Mouse (Mus musculus): ENCODE results near the gene Adgre5. TPM values are rescaled to one million over a fixed set of nuclear protein-coding genes. Genes with fewer than 3 reads are reported as not detected.

Gene Adgre5
- polyA plus RNA-seq, 1 experiment, result 0.35 TPM

DNA sequence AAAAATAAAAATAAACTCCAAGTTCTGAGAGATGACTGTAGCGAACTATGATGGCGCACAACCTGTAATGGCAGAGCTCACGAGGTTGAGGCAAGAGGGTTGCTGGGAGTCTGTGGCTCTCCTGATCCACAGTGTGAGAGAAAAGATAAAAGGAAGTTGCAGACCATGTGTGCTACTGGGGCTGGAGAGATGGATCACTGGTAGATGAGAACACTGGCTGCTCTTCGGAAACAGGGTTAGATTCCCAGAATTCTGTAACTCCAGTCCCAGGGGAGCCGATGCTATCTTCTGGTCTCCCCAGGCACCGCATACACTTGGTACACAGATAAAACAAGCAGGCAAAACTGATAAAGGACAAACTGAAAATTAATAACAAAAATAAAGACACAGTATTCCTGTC, 1.8 kb upstream of the Adgre5 start:
- no peaks in the 10 kb centered on the region for H3K36me3 ChIP-seq (ENCODE audit: control insufficient read depth)
- H3K4me1 ChIP-seq (ENCODE audit: control insufficient read depth), result peaks cover 47% of the 10 kb centered on the region
- H3K4me3 ChIP-seq (replicated peaks), result no peak overlapping the region
- TF ChIP-seq GATA1 (IDR thresholded peaks at IDR 0.05; ENCODE audit: low read length) (no peak), TAL1 (IDR thresholded peaks at IDR 0.05; ENCODE audit: low read length) (no peak)
- no peaks in the 10 kb centered on the region for H3K9me3 ChIP-seq (ENCODE audit: control insufficient read depth, low read length)
- H3K27me3 ChIP-seq (ENCODE audit: control insufficient read depth), result peaks cover 17% of the 10 kb centered on the region

DNA sequence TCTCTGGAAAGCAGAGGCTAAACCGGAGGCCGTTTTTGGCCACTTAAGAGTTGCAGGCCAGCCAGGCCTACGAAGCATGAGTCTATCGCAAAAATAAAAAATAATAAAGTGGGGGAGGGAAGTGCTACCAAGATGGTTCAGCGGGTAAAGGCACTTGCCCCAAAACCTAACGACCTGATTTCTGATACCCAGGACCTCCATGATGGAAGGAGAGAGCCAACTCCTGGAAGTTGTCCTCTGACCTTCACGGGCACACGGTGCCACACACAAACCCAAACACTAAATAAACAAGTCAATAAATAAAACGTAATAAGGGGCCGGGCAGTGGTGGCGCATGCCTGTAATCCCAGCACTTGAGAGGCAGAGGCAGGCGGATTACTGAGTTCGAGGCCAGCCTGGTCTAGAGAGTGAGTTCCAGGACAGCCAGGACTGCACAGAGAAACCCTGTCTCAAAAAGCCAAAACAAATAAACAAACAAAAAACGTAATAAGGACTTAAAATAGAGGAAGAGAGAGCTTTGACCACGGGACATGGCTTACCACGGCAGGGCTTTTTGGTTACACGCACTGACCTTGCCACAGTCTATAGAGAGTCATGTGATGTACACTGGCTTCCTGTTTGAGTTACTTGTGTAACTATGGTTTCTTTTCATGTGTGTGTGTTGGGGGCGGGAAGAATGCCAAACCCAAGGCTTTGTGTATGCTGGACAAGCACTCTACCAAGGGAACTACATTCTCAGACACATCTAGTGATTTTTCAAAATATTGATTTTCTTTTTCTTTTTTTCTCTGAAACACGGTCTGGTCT, 926 bp upstream of the Adgre5 start:
- Histone ChIP-seq H3K4me1 (ENCODE audit: control insufficient read depth) (peaks cover 40% of the 10 kb centered on the region), H3K4me3 (replicated peaks) (peak overlapping the region; percentile 66), H3K9me3 (ENCODE audit: control insufficient read depth, low read length) (peaks cover 3% of the 10 kb centered on the region), H3K27me3 (ENCODE audit: control insufficient read depth) (peaks cover 8% of the 10 kb centered on the region), H3K36me3 (ENCODE audit: control insufficient read depth) (no peaks in the 10 kb centered on the region; the same call in 1 of the 2 replicates)
- TF ChIP-seq GATA1 (IDR thresholded peaks at IDR 0.05; ENCODE audit: low read length), result no peak
- TF ChIP-seq TAL1 (IDR thresholded peaks at IDR 0.05; ENCODE audit: low read length), result no peak

DNA sequence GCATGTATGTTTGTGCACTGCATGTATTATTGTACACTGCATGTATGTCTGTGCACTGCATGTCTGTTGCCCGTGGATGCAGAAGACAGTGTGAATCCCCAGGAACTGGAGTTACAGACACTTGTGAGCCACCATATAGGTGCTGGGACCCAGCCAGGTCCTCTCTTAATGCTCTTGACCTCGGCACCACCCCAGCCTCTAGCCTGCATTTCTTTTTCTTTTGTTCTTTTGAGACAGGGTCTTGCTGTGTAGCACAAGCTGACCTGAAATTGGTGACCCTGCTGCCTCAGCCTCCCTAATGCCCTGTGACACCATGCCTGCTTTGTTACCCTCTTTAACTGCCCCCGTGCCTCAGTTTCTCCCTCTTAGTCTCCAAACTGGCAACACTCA, 545 bp downstream of the Adgre5 start:
- Histone ChIP-seq H3K4me1 (ENCODE audit: control insufficient read depth) (peaks cover 40% of the 10 kb centered on the region), H3K9me3 (ENCODE audit: control insufficient read depth, low read length) (peaks cover 8% of the 10 kb centered on the region), H3K36me3 (ENCODE audit: control insufficient read depth) (peaks cover 4% of the 10 kb centered on the region; the same call in 1 of the 2 replicates), H3K27me3 (ENCODE audit: control insufficient read depth) (no peaks in the 10 kb centered on the region; the same call in 1 of the 2 replicates), H3K4me3 (replicated peaks) (peak overlapping the region; percentile 66)
- TF ChIP-seq TAL1 (IDR thresholded peaks at IDR 0.05; ENCODE audit: low read length) (no peak), GATA1 (IDR thresholded peaks at IDR 0.05; ENCODE audit: low read length) (no peak)

DNA sequence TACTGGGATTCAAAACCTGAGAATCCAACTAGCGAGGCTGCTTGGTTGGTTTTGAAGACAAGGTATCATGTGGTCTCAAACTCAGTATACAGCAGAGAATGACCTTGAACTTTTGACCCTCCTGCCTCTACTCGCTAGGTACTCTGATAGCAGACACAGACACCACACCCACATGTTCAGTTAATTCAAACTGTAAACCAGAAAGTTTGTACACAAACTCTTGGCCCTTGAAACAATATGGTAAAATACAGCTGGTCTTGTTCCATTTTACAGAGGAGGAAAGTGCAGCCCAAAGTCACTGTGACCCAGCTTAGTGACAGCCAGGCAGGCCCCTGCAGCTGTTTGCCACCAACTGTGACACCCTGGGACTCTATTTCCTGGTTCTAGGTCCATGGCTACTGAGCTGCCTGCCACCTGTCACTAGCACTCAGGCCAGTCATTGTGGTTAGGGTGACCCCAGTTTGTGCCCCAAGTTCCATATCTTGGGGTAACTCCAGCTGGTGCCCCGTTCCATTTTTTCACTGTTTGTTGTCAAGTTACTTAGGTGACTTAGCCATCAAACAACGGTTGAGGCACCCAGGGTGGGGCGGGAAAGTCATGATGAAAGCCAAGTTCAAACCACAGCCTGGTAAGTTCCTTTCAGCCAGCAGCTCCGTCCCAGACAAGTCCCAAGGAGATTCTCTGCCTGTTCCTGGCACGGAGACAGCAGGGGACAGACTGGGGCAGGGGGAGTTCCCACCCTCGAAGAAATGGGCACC, 1.2 kb downstream of the Adgre5 start:
- TF ChIP-seq GATA1 (IDR thresholded peaks at IDR 0.05; ENCODE audit: low read length) (no peak), TAL1 (IDR thresholded peaks at IDR 0.05; ENCODE audit: low read length) (no peak)
- H3K4me1 ChIP-seq (ENCODE audit: control insufficient read depth), result peaks cover 40% of the 10 kb centered on the region
- H3K4me3 ChIP-seq (replicated peaks), result peak overlapping the region; percentile 4
- H3K9me3 ChIP-seq (ENCODE audit: control insufficient read depth, low read length), result peaks cover 8% of the 10 kb centered on the region
- no peaks in the 10 kb centered on the region; the same call in 1 of the 2 replicates for H3K27me3 ChIP-seq (ENCODE audit: control insufficient read depth)
- peaks cover 4% of the 10 kb centered on the region; the same call in 1 of the 2 replicates for H3K36me3 ChIP-seq (ENCODE audit: control insufficient read depth)

DNA sequence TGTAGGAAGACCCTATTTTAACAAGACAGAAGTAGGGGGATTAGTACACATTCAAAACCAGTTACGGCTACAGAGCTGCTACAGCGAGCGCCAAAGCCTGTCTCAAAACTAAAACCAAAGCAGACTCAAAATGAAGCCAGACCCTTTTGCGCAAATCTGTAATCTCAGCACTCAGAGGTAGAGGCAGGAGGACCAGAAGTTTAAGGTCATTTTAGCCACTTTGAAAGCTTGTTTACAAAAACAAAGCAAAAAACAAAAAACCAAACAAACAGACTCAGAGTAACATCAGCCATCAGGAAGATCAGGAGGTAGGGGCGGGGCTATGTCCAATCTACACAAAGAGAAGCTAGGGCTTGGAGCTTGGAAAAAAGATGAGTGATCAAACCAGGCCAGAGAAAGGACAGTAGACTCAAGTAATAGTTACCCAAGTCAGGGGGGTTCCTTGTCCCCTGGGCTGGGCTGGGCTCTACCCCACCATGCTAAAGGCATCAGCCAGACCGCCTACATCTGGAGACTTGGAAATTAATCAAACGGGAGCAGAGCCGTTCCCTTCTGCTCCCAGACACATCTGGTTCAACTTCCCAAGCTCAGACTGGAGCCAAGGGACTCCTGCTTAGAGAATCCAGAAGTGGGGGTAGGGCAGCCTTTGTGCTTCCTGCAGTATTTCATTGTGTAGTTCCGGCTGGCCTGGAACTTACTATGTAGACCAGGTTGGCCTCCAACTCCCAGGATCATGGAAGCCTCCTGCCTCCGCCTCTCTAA, 2.0 kb downstream of the Adgre5 start:
- Histone ChIP-seq H3K4me1 (ENCODE audit: control insufficient read depth) (peaks cover 40% of the 10 kb centered on the region), H3K9me3 (ENCODE audit: control insufficient read depth, low read length) (peaks cover 8% of the 10 kb centered on the region), H3K27me3 (ENCODE audit: control insufficient read depth) (no peaks in the 10 kb centered on the region; the same call in 1 of the 2 replicates), H3K36me3 (ENCODE audit: control insufficient read depth) (peaks cover 4% of the 10 kb centered on the region; the same call in 1 of the 2 replicates), H3K4me3 (replicated peaks) (no peak overlapping the region)
- no peak for TF ChIP-seq TAL1 (IDR thresholded peaks at IDR 0.05; ENCODE audit: low read length)
- no peak for TF ChIP-seq GATA1 (IDR thresholded peaks at IDR 0.05; ENCODE audit: low read length)

DNA sequence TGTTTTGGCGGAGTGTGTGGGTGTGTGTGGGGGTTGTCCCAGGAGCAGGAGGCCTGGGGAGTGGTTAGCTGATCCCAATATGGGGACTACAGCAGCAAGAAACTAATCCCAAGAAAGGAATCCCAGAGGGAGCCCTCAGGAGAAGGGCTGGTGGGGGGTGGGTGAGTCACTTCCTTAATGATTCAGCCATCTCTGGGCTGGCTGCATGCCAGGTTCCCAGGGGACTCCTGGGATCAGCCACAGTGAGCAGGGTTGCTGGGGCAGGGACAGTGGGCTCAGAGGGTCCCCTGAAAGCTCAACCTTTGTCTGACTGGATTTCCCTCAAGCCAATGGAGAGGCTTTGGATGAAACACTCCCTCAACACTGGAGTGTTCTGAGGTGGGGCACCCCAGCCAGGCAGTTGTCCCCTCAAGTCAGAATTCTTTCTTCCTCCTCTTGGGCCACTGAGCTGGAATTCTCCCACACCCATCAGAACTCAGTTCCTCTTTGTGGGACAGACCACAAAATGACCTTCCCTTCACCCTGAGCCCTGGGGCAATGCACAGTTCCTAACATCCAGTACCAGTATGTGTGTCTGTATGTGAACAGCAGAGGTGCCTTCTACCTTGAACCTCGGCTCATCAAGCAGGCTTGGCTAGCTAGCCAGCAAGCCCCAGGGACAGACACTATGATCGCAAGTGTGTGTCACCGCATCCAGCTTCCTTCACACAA, 3.1 kb downstream of the Adgre5 start:
- Histone ChIP-seq H3K4me3 (replicated peaks) (no peak overlapping the region), H3K4me1 (ENCODE audit: control insufficient read depth) (peaks cover 39% of the 10 kb centered on the region), H3K27me3 (ENCODE audit: control insufficient read depth) (no peaks in the 10 kb centered on the region; the same call in 1 of the 2 replicates), H3K9me3 (ENCODE audit: control insufficient read depth, low read length) (peaks cover 8% of the 10 kb centered on the region), H3K36me3 (ENCODE audit: control insufficient read depth) (peaks cover 4% of the 10 kb centered on the region; the same call in 1 of the 2 replicates)
- TF ChIP-seq GATA1 (IDR thresholded peaks at IDR 0.05; ENCODE audit: low read length) (no peak), TAL1 (IDR thresholded peaks at IDR 0.05; ENCODE audit: low read length) (no peak)

DNA sequence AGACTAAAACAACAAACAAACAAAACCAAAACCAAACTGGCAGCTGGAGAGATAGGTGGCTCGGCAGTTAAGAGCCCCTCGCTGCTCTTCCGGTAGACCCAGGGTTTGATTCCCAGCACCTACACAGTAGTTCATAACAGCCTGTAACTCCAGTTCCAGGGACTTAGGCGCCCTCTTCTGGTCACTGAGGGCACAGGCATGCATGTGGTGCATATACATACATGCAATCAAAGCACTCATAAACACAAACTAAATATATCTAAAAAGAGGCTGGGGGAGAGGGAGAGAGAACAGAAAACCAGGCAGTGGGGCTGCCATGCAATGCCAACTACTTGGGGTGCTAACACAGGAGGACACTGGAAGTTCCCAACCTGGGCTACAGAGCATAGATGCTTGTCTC, 3.8 kb downstream of the Adgre5 start:
- Histone ChIP-seq H3K27me3 (ENCODE audit: control insufficient read depth) (no peaks in the 10 kb centered on the region; the same call in 1 of the 2 replicates), H3K4me3 (replicated peaks) (no peak overlapping the region), H3K4me1 (ENCODE audit: control insufficient read depth) (peaks cover 33% of the 10 kb centered on the region), H3K9me3 (ENCODE audit: control insufficient read depth, low read length) (peaks cover 8% of the 10 kb centered on the region), H3K36me3 (ENCODE audit: control insufficient read depth) (peaks cover 4% of the 10 kb centered on the region; the same call in 1 of the 2 replicates)
- TF ChIP-seq GATA1 (IDR thresholded peaks at IDR 0.05; ENCODE audit: low read length), result no peak
- no peak for TF ChIP-seq TAL1 (IDR thresholded peaks at IDR 0.05; ENCODE audit: low read length)

DNA sequence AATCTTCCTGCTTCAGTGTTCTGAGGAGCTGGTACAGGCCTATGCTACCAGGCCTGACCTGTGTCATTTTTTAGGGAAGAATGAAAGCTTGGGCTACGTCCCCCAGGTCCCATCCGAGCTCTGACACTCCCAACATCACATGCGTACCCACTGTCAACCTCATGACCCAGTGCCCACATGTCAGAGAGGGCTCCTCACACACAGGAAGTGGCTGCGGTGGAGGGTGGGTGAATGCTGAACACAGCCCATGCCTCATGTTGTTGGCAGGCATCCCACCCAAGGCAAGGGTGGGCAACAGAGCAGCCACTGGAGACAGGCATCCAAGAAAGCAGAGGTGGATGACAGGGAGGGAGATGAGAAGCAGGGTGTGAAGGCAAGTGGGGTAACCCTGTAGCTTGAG, 4.4 kb downstream of the Adgre5 start:
- H3K9me3 ChIP-seq (ENCODE audit: control insufficient read depth, low read length), result peaks cover 8% of the 10 kb centered on the region
- H3K36me3 ChIP-seq (ENCODE audit: control insufficient read depth), result peaks cover 7% of the 10 kb centered on the region
- TF ChIP-seq TAL1 (IDR thresholded peaks at IDR 0.05; ENCODE audit: low read length) (no peak), GATA1 (IDR thresholded peaks at IDR 0.05; ENCODE audit: low read length) (no peak)
- H3K4me3 ChIP-seq (replicated peaks), result no peak overlapping the region
- peaks cover 27% of the 10 kb centered on the region for H3K4me1 ChIP-seq (ENCODE audit: control insufficient read depth)
- no peaks in the 10 kb centered on the region; the same call in 1 of the 2 replicates for H3K27me3 ChIP-seq (ENCODE audit: control insufficient read depth)
